Mouse (Mus musculus) hindbrain, embryonic 12.5 days (tissue): ENCODE measurements around the gene Map2k3. TPM values are rescaled to one million over a fixed set of nuclear protein-coding genes. Genes with fewer than 3 reads are reported as not detected.

Experiments
- ATAC-seq: fragments of 200-750 bp; cut with Nextera tagmentation; 2 replicates; pipeline ENCODE4 v1.8.0; 2017; ENCODE audit warnings: moderate TSS enrichment; ENCODE audit not compliant: low FRiP score
- H3K27ac ChIP-seq: fragments of 300-500 bp; sonication (generic); 2 replicates; pipeline ENCODE4 v1.5.1; 2016; ENCODE audit warnings: mild to moderate bottlenecking
- H3K27me3 ChIP-seq: fragments of 300-500 bp; sonication (generic); 2 replicates; pipeline ENCODE4 v1.6.1; 2016; ENCODE audit warnings: mild to moderate bottlenecking
- H3K36me3 ChIP-seq: fragments of 300-500 bp; sonication (generic); 2 replicates; pipeline ENCODE4 v1.6.1; 2016; ENCODE audit warnings: mild to moderate bottlenecking
- H3K4me1 ChIP-seq: fragments of 300-500 bp; sonication (generic); 2 replicates; pipeline ENCODE4 v1.6.1; 2016
- H3K4me2 ChIP-seq: fragments of 300-500 bp; sonication (generic); replicated peaks from 2 replicates; pipeline ENCODE4 v1.6.1; 2016; ENCODE audit warnings: mild to moderate bottlenecking
- H3K4me3 ChIP-seq: fragments of 300-500 bp; sonication (generic); 2 replicates; pipeline ENCODE4 v1.5.1; 2016; ENCODE audit warnings: mild to moderate bottlenecking
- H3K9ac ChIP-seq: fragments of 300-500 bp; sonication (generic); 2 replicates; pipeline ENCODE4 v1.6.1; 2016; ENCODE audit warnings: mild to moderate bottlenecking, moderate library complexity
- H3K9me3 ChIP-seq: fragments of 300-500 bp; sonication (generic); replicated peaks from 2 replicates; pipeline ENCODE4 v1.6.1; 2016; ENCODE audit warnings: mild to moderate bottlenecking
- WGBS: fragments of 180-500 bp; shearing (Covaris S2); methylation state at CpG from one replicate; pipeline ENCODE4 v1.1.7; 2016; 5-methylcytosine and 5-hydroxymethylcytosine counted together
- polyA plus RNA-seq: library from polyadenylated mRNA; unstranded; fragments of >200 nt; fragmentation: Nextera tagmentation; extraction: Ambion mirVana; gene quantifications from 2 replicates; pipeline ENCODE4 v1.2.1, GENCODE M21; 2016

The Map2k3 gene
- polyA plus RNA-seq, 1 experiment from 2014 or later, result 51.0 TPM

DNA sequence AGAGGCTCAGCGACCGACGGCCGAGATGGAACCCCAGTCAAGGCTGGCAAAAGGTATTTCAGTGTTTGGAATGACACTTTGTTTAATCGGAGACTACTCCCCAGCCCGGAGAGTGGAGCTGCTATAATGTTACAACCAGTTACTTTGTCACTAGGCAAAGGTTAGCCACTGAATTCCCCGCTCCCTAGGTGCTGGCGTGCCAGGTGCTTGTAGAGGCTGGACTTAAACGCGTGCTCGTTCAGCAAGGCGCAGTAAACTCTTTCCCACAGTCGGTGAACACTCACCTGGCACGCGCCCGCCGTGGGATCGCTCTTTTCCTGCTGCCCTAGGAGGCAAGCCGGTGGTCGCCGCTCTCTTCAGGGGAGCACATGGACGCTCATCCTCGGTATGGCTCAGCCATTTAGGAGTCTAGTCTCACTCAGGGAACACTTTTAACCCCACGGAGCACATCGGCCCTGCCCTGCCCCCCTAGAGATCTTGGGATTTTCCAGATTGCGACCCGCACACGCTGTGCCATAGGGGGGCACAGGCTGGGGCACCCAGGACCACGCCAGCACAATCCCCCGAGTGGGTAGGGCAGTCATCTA, 458 bp upstream of the Map2k3 start:
- no peaks in the 10 kb centered on the region for H3K27me3 ChIP-seq
- H3K27ac ChIP-seq, result no peak overlapping the region
- peak overlapping the region; percentile 80 for H3K4me3 ChIP-seq
- H3K9ac ChIP-seq, result peak overlapping the region; percentile 81
- 3% methylated on average over 30 of the region's 30 CpGs for WGBS
- H3K4me2 ChIP-seq, result peak overlapping the region; percentile 59
- ATAC-seq, result no peak; the same call in 1 of the 2 replicates
- H3K4me1 ChIP-seq, result peaks cover 34% of the 10 kb centered on the region
- no peaks in the 10 kb centered on the region for H3K36me3 ChIP-seq
- no peaks in the 10 kb centered on the region for H3K9me3 ChIP-seq

DNA sequence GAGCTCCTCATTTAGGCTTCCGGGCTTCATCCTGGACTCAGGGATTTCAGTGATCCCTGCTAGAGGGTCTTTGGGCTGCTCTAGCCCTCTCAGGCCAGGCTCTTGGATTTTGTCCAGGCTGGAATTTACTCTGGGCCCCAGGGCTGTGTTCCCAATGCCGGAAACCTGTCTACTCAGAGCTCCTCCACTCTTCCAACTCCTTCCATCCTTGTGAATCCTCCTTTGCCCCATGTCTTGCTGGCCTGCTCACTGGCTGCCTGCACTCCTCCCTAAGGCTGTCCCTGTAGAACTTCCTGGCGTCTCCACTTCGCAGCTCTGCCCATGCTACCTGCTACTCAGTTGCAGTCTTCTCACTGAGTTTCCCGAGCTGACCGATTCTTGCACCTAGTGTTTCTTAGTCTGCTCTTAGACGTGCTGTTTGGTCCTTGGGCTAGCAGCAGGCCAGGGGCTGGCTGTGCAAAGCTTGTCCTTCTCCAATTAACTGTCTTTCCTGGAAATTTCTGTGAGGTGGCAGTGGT, 729 bp downstream of the Map2k3 start:
- H3K4me1 ChIP-seq, result peaks cover 35% of the 10 kb centered on the region
- WGBS, result 9% methylated on average over 7 of the region's 7 CpGs
- H3K27me3 ChIP-seq, result no peaks in the 10 kb centered on the region
- H3K4me2 ChIP-seq, result peak overlapping the region; percentile 59
- H3K27ac ChIP-seq, result no peak overlapping the region
- peak overlapping the region; percentile 80 for H3K4me3 ChIP-seq
- peak overlapping the region; percentile 81 for H3K9ac ChIP-seq
- H3K36me3 ChIP-seq, result no peaks in the 10 kb centered on the region
- H3K9me3 ChIP-seq, result no peaks in the 10 kb centered on the region
- ATAC-seq, result no peak

DNA sequence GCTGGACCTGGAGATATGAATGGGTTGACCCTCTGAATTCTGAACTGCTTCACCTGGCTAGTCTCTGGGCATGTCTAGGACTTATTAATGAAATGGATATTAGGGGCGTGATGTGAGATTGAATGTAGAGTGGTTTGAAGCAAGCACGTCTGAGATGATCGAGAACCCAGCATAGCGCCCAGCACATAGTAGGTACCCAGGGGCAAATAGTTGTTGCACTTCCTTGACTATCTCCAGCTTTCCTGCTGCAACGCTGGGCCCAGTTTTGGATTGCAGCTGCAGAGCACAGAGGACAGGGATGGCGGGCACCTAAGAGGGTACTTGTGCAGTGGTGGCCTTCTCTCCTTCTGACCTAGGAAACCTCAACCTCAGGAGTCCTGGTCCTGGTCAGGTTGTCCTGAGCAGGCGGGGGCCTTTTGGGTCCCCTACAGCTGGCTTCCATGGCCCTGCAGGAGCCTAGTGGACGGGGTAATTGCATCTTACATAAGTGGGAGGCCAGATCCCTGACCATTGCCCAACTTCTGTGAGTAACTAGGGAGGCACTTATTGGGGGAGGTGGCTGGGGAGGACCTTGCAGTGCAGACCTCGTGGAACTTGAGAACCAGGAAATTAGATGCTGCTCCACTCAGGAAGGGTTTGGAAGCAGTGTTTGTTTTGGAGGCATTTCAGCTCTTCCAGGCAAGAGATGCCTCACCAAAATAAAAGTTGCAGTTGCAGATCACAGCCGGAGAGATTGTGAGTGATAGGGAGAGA, 1.5 kb downstream of the Map2k3 start:
- Histone ChIP-seq H3K36me3 (no peaks in the 10 kb centered on the region), H3K9ac (peak overlapping the region; percentile 81), H3K9me3 (no peaks in the 10 kb centered on the region), H3K27me3 (no peaks in the 10 kb centered on the region), H3K4me3 (peak overlapping the region; percentile 80; the same call in 1 of the 2 replicates), H3K4me1 (peaks cover 32% of the 10 kb centered on the region), H3K4me2 (peak overlapping the region; percentile 59), H3K27ac (no peak overlapping the region)
- WGBS, result 79% methylated on average over 10 of the region's 10 CpGs
- ATAC-seq, result no peak

DNA sequence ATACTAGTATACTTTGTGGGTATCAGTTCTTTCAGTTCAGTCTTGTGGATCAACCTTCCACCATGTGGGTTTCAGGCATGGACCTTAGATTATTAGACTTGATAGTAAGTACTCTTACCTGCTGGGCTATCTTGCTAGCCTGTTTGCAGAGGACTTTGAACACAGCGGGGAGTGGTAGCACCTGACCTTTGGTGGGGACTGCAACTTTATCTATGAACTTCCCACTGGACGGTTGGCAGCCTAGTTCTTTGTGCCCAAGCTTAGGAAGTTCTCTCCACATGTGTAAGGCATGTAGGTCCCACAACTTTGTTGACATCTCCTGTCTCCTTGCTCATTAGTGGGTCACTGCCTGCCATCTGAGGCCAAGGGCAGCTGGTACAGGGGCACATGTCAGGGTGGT, 3.0 kb downstream of the Map2k3 start:
- no peaks in the 10 kb centered on the region for H3K27me3 ChIP-seq
- H3K4me1 ChIP-seq, result peaks cover 32% of the 10 kb centered on the region
- no peak overlapping the region for H3K4me3 ChIP-seq
- no peak overlapping the region for H3K27ac ChIP-seq
- ATAC-seq, result no peak
- no peaks in the 10 kb centered on the region for H3K9me3 ChIP-seq
- H3K36me3 ChIP-seq, result no peaks in the 10 kb centered on the region
- no peak overlapping the region for H3K9ac ChIP-seq
- 84% methylated on average over 2 of the region's 2 CpGs for WGBS
- H3K4me2 ChIP-seq, result no peak overlapping the region

DNA sequence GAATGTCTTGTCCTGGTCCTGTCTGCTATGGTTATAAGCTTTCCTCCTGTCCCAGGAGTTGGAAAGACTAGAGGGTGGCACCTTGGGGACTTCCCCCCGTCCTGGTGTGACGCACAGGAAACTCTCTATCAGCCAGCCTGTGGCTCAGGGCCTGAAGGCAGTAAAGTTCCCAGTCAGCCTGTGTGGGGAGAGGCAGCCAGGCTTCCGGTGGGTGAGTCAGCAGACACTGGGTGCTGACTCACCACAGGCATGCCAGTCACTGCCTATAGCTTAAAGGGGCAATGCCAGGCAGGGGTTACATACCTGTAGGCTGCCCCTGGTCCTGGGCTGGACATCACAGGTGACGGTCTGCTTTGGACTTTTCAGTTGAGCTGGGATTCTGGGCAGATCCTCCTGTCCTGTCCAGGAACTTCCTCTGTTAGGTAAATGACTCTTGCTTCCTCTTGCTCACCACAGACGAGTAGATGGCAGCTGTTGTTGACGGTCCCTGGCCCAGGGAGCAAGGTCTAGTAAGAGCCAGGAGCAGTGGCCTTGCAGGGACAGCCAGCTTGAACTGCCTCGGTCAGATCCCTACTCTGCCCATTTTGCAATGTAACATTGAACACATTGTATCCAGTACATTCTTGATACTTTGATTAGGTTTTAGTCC, 3.6 kb downstream of the Map2k3 start:
- no peaks in the 10 kb centered on the region for H3K36me3 ChIP-seq
- 89% methylated on average over 7 of the region's 7 CpGs for WGBS
- peaks cover 32% of the 10 kb centered on the region for H3K4me1 ChIP-seq
- H3K9ac ChIP-seq, result no peak overlapping the region
- no peak overlapping the region for H3K4me3 ChIP-seq
- no peaks in the 10 kb centered on the region for H3K9me3 ChIP-seq
- no peak overlapping the region for H3K27ac ChIP-seq
- no peaks in the 10 kb centered on the region for H3K27me3 ChIP-seq
- no peak overlapping the region for H3K4me2 ChIP-seq
- no peak for ATAC-seq

DNA sequence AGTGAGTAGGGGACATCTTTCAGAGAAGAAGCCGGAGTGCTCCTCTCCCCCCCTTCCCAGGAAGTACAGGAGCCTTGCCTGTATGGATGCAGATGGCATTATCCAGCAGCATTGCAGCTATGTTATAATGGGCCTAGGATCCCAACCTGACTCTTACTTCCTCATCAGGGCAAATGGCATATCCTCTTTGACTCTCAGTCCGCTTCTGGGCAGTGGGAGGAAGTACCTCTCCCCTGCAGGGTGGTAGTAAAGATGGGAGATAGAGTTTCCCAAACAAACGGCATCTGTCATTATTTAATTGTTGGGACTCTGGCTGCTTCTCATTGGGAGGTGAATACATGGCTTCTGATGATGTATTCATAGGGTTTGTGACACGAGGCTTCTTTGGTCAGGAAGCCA, 4.1 kb downstream of the Map2k3 start:
- H3K4me1 ChIP-seq, result peaks cover 31% of the 10 kb centered on the region
- no peak overlapping the region for H3K9ac ChIP-seq
- H3K27me3 ChIP-seq, result no peaks in the 10 kb centered on the region
- H3K4me2 ChIP-seq, result no peak overlapping the region
- 85% methylated on average over 4 of the region's 4 CpGs for WGBS
- no peak for ATAC-seq
- H3K9me3 ChIP-seq, result no peaks in the 10 kb centered on the region
- no peak overlapping the region for H3K4me3 ChIP-seq
- no peak overlapping the region for H3K27ac ChIP-seq
- no peaks in the 10 kb centered on the region for H3K36me3 ChIP-seq

DNA sequence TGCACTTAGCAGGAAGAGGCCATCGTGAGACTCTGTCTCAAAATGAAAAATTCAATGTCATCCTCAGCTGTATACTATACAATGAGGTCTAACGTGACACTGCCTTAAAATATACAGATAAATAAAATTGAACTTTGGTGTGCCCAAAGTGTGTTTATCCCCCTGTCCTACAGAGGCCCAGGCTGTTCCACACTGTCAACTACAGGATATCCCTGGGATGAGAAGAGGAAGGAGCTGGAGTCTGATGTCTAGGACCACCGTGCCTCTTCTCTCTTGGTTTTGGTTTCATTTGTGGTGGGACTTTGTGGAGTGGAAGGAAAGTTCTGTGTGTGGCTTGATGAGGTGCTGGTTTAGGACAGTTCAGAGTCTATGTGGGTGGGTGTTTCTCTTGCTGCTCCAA, 5.8 kb downstream of the Map2k3 start:
- H3K27me3 ChIP-seq, result no peaks in the 10 kb centered on the region
- no peak overlapping the region for H3K27ac ChIP-seq
- H3K4me1 ChIP-seq, result peaks cover 31% of the 10 kb centered on the region
- no peaks in the 10 kb centered on the region for H3K9me3 ChIP-seq
- H3K4me3 ChIP-seq, result no peak overlapping the region
- ATAC-seq, result no peak
- H3K9ac ChIP-seq, result no peak overlapping the region
- no peak overlapping the region for H3K4me2 ChIP-seq
- 87% methylated on average over 3 of the region's 3 CpGs for WGBS
- peaks cover 6% of the 10 kb centered on the region; the same call in 1 of the 2 replicates for H3K36me3 ChIP-seq

DNA sequence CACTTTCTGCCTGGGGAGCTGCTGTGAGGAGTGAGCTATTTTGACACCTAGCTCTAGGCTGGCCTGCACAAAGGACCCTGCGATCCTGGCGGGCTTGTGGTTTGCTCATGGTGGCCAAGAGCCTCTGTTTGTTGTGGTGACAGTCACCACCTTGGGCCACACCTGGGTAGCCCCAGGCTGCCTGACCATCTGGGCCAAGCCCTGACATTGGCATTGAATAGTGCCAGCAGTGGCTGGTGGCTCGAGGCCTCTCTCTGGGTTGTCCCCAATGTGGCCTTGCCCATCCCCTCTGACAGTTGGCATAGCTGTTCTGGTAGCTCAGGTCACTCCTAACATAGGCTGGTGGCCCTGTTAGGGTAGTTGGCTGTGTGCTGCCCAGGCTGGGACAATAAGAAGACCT, 7.7 kb downstream of the Map2k3 start:
- Histone ChIP-seq H3K9ac (no peak overlapping the region), H3K4me2 (no peak overlapping the region), H3K9me3 (no peaks in the 10 kb centered on the region), H3K36me3 (peaks cover 24% of the 10 kb centered on the region), H3K4me1 (peaks cover 16% of the 10 kb centered on the region), H3K27ac (no peak overlapping the region), H3K4me3 (no peak overlapping the region), H3K27me3 (no peaks in the 10 kb centered on the region)
- no peak for ATAC-seq
- WGBS, result 92% methylated on average over 3 of the region's 3 CpGs

DNA sequence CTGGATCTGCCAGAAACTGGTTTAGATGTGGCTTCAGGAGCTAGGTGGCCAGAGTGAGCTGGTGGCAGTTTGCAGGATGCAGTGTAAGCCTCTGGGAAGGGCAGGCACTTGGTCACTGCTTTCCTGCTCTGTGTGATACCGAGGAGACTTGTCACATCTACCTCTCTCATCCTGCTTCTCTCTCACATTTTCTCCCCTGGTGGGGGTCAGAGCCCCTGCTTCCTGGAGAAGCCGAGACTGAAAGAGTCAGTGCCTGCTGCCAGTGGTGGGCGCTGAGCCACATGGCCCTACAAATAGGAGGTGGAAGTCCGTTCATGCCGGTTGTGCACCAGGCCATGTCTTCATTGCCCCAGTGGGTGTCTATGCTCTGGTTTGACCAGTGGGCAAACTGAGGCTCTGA, 8.7 kb downstream of the Map2k3 start:
- no peak for ATAC-seq

DNA sequence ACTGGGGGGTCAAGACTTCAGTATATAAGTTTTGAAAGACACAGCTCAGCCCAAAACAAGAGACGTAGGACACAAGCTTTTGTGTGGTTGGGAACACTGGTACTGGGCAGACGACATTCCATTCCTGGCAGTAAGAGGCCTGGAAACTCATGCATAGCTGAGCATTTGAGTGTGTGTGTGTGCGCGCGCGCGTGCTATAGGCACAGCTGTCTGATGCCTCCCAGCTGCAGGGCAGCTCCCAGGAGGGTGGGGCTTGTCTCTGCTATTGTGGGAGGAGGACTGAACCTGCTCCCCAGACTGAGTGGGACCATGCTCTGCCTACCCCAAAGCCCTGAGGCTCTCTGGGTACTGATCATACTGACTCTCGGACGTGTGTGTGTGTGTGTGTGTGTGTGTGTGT, 9.5 kb downstream of the Map2k3 start:
- H3K36me3 ChIP-seq, result peaks cover 34% of the 10 kb centered on the region
- ATAC-seq, result 0 out of 2 replicates have a peak, but pooled peaks have one; percentile 13
- H3K4me1 ChIP-seq, result peaks cover 11% of the 10 kb centered on the region
- H3K27ac ChIP-seq, result no peak overlapping the region
- WGBS, result 58% methylated on average over 9 of the region's 9 CpGs
- no peak overlapping the region for H3K4me2 ChIP-seq
- no peak overlapping the region for H3K4me3 ChIP-seq
- H3K27me3 ChIP-seq, result no peaks in the 10 kb centered on the region
- H3K9ac ChIP-seq, result no peak overlapping the region
- no peaks in the 10 kb centered on the region for H3K9me3 ChIP-seq

More for the DNA sequence above, 8.7 kb downstream of the Map2k3 start:
- H3K36me3 ChIP-seq, result peaks cover 32% of the 10 kb centered on the region
- WGBS, result 83% methylated on average over 5 of the region's 5 CpGs
- H3K4me2 ChIP-seq, result no peak overlapping the region
- H3K9me3 ChIP-seq, result no peaks in the 10 kb centered on the region
- H3K4me3 ChIP-seq, result no peak overlapping the region
- no peak overlapping the region for H3K9ac ChIP-seq
- no peak overlapping the region for H3K27ac ChIP-seq
- peaks cover 11% of the 10 kb centered on the region for H3K4me1 ChIP-seq
- no peaks in the 10 kb centered on the region for H3K27me3 ChIP-seq

DNA sequence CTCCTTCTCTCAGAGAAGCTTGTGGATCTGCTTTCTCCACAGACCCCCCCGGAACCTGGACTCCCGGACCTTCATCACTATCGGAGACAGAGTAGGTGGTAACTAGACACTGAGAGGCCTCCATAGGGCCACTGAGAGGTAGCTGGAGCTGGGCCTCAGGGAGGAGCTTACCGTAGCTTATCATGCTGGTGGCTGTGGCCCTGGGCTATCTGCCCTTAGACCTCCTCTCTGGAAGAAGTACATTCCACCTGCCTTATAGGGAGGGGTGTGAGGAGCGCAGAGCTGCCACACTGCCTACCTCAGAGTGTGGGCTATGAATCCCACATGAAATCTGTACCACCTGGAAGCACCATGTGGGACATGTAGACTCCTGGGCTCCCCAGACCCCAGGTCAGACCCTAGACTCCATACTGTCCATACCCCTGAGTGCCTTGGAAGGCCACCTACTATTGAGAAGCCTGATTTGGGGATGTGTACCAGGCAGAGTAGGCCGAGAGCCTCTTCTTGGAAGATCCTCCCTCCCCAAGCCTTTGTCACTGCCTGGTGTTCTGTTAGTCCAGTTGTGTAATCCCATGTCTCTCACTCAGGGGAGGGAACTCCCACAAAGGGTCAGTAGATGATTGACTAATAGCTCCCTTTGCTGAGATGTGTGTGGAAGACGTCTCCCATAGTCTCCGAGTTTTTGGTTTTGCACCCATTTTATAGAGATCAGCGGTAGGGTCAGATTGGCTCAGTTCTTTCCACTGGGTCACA, 10.6 kb downstream of the Map2k3 start:
- ATAC-seq, result no peak
- Histone ChIP-seq H3K4me2 (no peak overlapping the region), H3K9me3 (no peaks in the 10 kb centered on the region), H3K27ac (no peak overlapping the region), H3K9ac (no peak overlapping the region), H3K4me1 (peaks cover 7% of the 10 kb centered on the region), H3K4me3 (no peak overlapping the region), H3K27me3 (no peaks in the 10 kb centered on the region), H3K36me3 (peaks cover 41% of the 10 kb centered on the region)
- 92% methylated on average over 9 of the region's 9 CpGs for WGBS

DNA sequence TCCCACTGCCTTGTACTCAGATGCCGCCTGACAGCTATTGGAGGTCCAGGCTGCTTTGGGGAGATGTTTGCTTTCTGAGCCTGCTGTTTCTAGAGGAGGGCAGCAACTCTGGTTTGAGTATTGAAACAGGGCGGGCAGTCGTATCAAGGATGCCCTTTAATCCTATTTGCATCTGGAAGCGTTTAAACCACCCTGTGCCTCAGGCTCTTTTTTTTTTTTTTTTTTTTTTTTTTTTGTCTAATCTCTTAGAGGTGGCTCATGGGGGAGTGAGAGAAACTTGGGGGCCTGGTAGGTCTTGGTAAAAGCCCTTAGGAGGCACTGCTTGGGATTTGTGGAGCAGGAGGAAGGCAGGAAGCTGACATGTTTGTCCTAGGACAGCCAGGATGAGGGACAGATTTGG, 13.2 kb downstream of the Map2k3 start:
- 76% methylated on average over 4 of the region's 4 CpGs for WGBS
- Histone ChIP-seq H3K4me1 (peaks cover 7% of the 10 kb centered on the region), H3K36me3 (peaks cover 58% of the 10 kb centered on the region), H3K4me3 (no peak overlapping the region), H3K27me3 (no peaks in the 10 kb centered on the region), H3K9me3 (no peaks in the 10 kb centered on the region), H3K9ac (no peak overlapping the region), H3K27ac (no peak overlapping the region), H3K4me2 (no peak overlapping the region)
- no peak for ATAC-seq
